Mouse (Mus musculus): ENCODE results near the gene Hsf5.

Gene Hsf5

GRCm38 (mm10) chr11:87639206-87639605 lies 22.2 kb downstream of the Hsf5 start:
- DNase-seq (ENCODE audit: low read depth, low spot score) = no peak

GRCm38 (mm10) chr11:87642865-87643264 lies 25.9 kb downstream of the Hsf5 start:
- no peak for DNase-seq (ENCODE audit: low read depth, low spot score)

GRCm38 (mm10) chr11:87654693-87655092 lies 37.7 kb downstream of the Hsf5 start:
- DNase-seq (ENCODE audit: low read depth, low spot score) = no peak

- DNase-seq (ENCODE audit: low read depth, low spot score) = no peak
These were observed 42.3 kb downstream of the Hsf5 start for GRCm38 (mm10) chr11:87659216-87659615.

GRCm38 (mm10) chr11:87662407-87662806 lies 45.4 kb downstream of the Hsf5 start, which contains the start of gene Rnf43:
TSS of gene Rnf43 (plus strand) at chr11:87662722.
- peak; percentile 86 for DNase-seq (ENCODE audit: low read depth, low spot score)

- DNase-seq (ENCODE audit: low read depth, low spot score) = no peak
These were observed 45.9 kb downstream of the Hsf5 start for GRCm38 (mm10) chr11:87662822-87663221.

DNA sequence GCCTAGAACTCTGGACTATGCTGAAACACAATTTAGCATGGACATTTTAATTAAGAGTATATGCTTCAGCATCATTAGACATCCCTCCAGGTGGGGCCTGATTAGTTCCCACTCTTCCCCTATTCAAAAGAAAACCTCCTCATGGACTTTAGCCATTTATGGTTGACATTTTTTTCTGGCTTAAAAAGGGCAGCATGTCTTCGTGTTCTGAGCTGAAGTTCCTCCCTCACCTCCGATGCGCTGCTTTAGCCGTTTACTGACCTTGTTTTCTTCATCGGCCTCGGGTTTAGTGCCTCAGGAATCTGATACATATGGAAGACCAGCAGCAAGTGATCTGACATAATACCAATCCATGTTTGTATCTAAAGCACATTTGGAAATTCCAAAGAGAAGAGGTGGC lies 47.0 kb downstream of the Hsf5 start:
- no peak for DNase-seq (ENCODE audit: low read depth, low spot score)

- DNase-seq (ENCODE audit: low read depth, low spot score) = no peak
These were observed 47.6 kb downstream of the Hsf5 start for GRCm38 (mm10) chr11:87664521-87664920.

- no peak for DNase-seq (ENCODE audit: low read depth, low spot score)
These were observed 48.3 kb downstream of the Hsf5 start for GRCm38 (mm10) chr11:87665224-87665623.

DNA sequence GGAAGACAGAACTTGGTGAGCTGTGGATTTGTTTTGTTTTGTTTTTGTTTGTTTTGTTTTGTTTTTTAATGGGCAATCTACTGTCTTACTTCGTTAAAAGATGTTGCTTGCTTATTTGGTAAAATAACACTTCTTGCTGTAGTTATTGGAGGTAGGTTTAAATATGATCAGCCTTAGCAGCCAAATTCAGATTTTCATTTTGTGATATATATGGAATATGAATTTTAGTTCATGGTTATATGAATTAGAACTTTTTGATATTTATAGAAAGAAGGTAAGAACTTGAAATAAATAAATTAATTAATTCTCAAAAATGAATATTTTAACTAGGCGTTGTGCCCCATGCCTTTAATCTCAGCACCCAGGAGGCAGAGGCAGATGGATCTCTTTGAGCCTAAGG lies 48.7 kb downstream of the Hsf5 start:
- no peak for DNase-seq (ENCODE audit: low read depth, low spot score)

GRCm38 (mm10) chr11:87666256-87667035 lies 49.5 kb downstream of the Hsf5 start:
- no peak for DNase-seq (ENCODE audit: low read depth, low spot score)

DNA sequence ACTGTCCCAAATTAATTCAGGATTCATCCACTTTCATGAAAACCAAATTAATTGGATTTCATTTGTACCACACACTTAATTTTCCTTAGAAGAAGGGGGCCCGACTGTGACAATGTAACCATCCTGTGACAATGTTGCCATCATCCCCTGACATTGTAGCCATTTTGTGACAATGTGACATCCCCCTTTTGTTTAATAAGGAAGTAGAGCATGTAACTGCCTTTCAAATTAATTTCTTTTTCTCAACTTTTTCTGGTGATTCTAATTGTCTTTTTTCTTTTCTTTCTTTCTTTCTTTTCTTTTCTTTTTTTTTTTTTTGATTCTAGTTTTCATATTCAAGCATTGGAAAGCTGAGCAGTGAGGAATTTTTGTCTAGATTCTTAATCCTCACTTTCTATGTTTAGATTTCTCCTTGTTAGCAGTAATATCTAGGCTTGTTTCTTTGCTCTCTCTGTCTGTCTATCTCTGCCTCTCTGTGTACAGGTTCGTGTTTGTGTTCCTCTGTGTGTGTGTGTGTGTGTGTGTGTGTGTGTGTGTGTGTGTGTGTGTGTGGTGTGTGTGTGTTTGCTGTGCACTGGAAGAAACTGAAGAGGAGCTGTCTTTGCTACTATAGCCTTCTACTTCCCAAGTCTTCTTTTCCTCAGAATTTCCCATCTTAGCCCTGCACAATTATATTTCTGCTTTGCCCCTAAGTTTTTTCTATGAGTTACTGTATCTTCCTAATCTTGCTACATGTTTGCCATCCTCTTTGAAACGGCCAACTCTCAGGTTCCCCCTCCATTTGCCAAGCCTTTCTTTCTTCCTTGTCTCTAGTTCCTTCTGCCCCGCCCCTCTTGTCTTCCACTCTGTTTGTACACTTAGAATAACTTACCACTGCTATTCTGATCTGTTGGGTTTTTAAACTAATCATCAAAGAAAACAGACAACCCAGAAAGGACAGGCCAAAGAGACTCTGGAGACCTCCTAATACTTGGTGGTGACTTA lies 50.4 kb downstream of the Hsf5 start:
- no peak for DNase-seq (ENCODE audit: low read depth, low spot score)

DNA sequence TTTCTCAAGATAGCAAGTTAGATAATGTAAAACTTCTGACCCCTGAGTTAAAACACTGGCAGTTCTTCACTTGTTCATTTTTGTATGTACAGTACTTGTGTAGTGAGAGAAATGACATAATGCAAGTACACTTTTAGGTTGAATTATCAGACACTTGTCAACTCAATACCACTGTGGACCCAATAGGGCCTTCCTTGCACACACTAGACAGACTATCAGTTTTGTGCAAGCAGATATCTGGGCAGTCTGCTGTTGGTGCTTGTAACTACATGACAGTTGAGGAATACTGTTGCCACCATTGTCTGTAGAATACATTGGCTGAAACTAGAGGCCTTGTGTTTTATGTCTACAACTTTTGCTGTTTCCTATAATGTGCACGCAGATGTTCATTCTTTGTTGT lies 56.3 kb downstream of the Hsf5 start:
- DNase-seq (ENCODE audit: low read depth, low spot score) = no peak

DNA sequence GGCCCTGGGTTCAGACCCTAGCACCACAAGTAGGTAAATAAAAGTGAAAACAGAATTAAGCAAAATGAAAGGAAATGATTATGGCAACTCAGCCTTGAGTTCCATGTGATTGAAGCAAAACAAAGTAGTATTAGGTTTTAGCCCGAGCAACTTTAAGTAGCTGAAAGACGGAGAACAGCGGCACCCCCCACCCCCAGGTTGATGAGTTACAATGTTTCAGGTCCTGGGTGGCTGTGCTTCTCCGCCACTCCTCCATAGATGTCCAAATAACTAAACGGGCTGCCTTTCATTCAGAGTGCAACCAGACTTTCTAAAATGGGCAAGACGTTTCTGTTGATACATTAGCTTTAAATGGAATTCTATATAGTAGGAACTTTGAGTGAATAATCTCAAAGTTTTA lies 58.6 kb downstream of the Hsf5 start:
- DNase-seq (ENCODE audit: low read depth, low spot score) = no peak

DNA sequence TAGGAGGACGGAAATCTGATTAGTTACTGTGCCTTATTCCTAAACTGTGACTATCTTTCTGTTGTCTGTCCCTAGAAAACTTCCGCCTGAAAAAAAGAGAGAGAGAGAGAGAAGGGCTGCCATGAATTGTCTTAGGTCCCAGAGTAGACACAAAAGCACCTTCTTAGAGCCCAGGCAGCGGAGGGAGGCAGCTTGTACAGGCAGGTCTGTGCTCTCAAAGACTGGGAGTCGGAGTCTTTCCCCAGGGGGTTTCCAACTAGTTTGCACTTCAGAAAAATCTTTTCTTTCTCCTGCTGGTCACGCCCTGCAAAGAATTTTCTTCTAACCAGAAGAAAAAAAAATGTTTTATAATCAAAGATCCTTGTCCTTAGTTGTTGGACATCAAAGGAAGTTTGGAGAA lies 60.8 kb downstream of the Hsf5 start:
- no peak for DNase-seq (ENCODE audit: low read depth, low spot score)

DNA sequence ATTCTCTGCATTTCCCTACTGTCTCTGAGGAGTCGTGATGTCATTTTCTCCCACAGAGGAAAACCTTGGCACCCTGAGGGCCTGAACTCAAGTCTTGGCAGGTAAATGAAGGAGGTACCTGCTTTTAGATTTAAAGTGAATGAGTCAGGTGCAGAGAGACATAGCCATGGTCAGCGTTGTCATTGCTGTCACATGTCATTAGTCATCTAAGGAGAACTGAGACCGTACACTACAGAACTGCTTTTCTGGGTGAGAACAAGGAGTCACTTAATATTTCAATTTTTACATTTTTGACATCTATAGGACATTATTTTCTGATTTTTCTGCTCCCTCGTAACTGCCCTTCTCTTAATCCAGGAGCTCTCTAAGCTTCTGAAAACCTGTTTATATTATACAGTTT lies 61.6 kb downstream of the Hsf5 start:
- no peak for DNase-seq (ENCODE audit: low read depth, low spot score)

DNA sequence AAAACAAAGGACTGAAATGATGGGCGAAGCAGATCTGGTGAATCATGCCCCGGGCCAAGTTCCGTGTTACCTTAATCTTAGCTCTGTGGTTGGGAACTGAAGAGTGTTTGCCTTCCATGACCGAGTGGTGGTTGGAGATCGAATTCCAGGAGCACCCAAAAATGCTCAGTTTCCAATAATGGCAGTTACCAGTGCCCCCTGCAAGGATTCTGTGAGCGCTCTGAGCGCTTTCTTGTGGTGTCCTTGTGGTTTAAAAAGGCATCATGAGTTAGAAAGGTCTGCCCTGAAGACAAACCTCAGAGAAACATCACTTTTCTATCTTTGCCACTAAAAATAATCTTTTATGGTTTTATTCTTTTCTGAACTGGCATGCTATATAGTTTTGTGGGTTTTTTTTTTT lies 62.0 kb downstream of the Hsf5 start:
- no peak for DNase-seq (ENCODE audit: low read depth, low spot score)

DNA sequence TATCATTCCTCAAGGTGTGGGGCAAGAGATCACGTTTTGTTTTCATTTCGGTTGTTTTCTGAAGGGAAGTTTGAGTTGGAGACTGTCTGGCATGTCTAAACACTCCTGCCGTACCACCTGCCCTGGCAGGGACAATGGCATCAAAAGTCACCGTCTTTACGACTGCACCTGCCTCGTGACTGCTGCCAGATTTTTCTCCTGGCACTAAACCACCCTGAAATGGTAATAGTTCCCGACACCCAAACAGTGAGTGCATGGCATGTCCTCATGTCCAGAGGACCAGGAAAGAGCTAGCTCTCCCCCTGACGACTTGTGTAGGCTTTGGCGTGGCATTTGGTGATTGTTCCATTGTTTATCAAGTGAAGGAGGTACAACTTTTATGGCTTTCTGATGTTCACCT lies 63.8 kb downstream of the Hsf5 start:
- no peak for DNase-seq (ENCODE audit: low read depth, low spot score)

DNA sequence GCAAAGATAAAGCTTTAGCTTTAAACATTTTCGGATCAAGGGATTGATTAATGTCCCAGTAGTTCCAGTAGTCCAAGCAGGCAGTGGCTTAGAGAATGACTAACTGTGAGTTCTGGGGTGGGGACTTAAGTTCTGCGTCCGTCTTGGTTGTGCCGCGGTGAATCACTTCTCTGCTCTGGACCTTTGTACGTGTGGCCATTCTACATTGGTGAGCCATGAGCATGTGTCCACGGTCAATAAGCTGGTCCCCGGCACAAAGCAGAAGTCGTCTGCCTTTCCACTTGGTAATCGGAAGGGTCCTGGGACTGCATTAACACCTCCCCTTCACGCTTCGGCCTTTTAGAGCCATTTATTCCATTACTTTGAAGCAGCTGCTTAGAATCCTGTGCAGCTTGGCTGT lies 65.1 kb downstream of the Hsf5 start:
- no peak for DNase-seq (ENCODE audit: low read depth, low spot score)

GRCm38 (mm10) chr11:87682838-87683571 lies 66.0 kb downstream of the Hsf5 start:
- no peak for DNase-seq (ENCODE audit: low read depth, low spot score)

GRCm38 (mm10) chr11:87686407-87686806 lies 69.4 kb downstream of the Hsf5 start:
- peak; percentile 14 for DNase-seq (ENCODE audit: low read depth, low spot score)
